Mouse (Mus musculus) megakaryocyte progenitor cell, adult 5-6 weeks (primary cell): ENCODE data around the gene Angptl4. TPM values are rescaled to one million over a fixed set of nuclear protein-coding genes. Genes with fewer than 3 reads are reported as not detected.

ENCODE experiments used
- ATAC-seq: replicated peaks from 2 replicates; pipeline ENCODE4 v1.8.0; 2016; ENCODE audit warnings: mild to moderate bottlenecking, moderate TSS enrichment, inconsistent platforms; ENCODE audit not compliant: poor library complexity
- total RNA-seq, 2 experiments: library from RNA; stranded (forward) in 1 of 2; stranded (reverse) in 1 of 2; fragments of 157-497, 149-512 nt in 1 of 2; fragments of 200-1000 nt in 1 of 2; gene quantifications; 2 replicates each; pipeline versions ENCODE4 v1.2.3 to v1.2.4; 2015 to 2017

Gene Angptl4
- total RNA-seq, 2 experiments from 2014 or later = 9.2 to 9.7 TPM

DNA sequence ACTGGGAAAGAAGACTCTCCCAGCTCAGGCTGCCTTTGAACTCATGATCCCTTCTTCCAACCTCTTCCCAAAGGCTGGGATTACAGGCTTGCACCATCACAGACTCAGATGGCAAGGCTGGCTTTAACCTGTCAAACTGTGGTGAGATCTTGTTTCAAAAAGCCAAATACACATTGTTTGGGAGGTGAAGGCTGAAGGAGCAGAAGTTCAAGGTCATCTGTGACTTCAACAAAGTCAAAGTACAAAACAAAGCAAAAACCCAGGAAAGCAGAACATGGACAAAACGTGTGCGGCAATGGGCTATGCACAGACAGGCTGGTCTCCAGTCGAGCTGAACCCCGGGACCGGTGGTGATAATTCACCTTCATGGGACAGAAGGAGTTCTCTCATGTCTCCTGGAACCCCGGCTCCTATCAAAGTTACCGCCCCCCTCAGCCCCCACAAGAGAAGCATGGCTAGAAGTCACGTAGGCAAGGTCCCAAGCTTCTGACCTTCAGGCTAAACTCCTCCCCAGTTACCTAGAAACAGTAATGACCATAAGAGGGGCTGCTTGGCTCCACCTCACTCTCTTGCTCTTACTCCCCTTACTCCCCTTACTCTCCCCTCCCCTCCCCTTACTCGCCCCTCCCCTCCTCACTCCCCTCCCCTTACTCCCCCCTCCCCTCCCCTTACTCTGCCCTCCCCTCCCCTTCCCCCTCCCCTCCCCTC, 25.7 kb upstream of the Angptl4 start:
- no peak for ATAC-seq

DNA sequence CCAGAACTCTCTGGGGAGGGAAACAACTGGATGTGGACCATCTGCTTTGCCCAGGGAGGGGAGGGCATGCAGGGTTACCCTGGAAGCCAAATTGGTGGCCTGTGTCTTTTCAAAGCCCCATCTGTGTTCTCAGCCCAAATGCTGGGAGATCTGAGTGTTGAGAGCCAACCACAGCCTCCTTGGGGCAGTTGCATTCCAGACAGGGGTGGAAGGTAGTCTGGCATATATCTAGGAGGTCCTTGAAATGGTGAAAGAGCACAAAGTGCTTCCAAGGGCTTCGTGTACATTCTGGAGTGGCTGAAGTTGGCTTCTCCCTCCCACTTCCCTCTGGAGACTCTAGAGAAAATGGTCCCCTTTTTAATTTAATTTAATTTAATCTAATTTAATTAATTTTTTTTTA, 23.1 kb upstream of the Angptl4 start:
- ATAC-seq = no peak

DNA sequence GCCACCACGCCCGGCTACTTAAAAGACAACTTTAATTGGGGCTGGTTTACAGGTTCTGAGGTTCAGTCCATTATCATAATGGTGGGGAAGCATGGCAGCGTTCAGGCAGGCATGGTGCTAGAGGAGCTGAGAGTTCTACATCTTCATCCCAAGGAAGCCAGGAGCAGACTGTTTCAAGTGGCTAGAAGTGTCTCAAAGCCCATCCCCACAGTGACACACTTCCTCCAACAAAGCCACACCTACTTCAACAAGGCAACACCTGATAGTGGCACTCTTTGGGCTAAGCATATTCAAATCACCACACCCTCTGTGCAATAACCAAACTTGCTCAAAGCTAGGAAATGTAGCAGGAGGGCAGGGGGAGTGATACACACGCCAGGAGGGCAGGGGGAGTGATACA, 22.6 kb upstream of the Angptl4 start:
- peak; percentile 61 for ATAC-seq

DNA sequence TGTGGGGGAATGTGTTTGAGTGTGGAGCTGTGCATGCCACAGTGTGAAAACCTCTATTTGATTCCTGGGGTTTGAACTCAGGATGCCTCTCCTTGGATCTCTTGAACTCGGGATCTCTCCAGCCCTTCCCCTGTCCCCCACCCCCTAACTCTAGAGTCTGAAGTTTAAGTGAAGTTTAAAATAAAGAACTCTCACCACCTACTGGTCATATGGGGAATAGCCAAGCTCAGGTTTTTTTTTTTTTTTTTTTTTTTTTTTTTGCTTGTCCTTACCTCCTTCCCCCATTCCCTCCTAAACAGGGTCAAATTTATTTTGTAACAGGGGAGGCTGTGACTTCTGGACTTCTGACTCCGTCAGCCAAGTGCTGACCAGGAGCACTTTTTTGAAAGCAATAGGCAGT, 20.6 kb upstream of the Angptl4 start:
- ATAC-seq = peak; percentile 54

DNA sequence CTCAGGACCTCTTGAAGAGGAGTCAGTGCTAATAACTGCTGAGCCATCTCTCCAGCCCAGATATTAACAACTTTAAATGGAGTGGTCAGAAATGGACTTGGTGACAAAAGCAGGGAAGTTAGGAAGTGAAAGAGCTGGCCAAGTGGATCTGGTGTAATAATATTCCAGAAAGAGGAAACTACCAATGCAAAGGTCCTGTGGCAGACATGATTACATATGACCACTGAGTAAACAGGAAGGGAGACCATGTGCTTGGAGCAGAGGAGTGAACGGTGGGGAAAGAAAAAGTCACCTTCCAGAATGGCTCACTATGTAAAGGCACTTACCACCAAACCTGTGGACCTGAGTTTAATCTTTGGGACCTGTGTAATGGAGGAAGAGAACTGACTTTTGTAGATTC, 17.6 kb upstream of the Angptl4 start:
- 0 out of 2 replicates have a peak, but pooled peaks have one; percentile 39 for ATAC-seq

DNA sequence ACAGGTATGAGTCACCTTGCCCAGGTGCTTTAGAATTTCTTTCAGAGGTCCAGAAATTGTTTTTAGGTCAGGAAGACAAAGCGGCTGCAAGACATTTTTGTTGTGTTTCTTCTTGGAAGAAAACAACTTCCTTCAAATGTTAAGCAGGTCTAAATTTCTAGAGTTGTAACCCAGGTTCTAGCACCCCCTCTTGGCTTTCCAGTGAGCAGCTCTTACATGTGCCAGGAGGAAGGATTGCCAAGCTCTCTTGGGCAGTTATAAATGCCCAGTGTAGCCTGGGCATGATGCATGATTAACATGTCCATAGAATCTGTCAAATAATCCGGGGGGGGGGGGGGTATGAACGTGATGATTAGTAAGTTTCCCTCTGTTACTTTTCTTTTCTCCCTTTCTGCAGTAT, 16.7 kb upstream of the Angptl4 start:
- ATAC-seq = no peak

DNA sequence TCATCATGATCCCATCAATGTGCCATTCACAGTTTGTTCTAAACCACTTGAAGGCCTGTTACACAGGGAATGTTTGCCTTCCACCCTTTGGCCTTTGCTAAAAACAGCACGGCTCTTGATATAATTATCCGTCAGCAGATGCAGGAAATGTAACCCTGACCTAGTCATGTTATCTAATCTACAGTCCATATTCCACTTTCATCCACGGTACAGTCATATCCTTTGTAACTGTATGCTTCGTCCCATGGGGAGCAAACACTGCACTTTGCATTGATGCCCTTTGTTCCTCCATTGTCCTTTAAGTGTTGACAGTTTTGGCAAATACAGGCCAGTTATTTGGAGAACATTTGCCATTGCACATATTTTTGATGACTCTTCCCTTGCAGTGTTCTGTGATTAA, 7.1 kb upstream of the Angptl4 start:
- no peak for ATAC-seq

DNA sequence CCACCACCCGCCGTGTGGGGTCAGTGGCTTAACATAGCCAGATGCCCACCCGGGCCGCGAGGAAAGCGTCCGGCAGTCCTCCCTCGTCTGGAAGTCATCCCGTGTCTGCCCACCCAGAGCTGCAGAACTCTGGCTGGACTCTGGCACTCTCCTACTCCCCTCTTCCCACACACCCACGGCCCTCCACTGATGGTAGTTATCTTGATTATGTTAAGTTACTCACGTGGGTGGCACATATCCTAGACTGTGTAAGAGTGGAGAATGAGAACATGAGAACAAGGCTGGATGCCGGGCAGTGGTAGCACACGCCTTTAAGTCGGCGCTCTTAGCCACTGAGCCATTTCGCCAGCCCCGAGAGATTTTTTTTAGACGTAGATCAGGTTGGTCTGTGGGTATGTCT, 4.7 kb upstream of the Angptl4 start:
- ATAC-seq = no peak

DNA sequence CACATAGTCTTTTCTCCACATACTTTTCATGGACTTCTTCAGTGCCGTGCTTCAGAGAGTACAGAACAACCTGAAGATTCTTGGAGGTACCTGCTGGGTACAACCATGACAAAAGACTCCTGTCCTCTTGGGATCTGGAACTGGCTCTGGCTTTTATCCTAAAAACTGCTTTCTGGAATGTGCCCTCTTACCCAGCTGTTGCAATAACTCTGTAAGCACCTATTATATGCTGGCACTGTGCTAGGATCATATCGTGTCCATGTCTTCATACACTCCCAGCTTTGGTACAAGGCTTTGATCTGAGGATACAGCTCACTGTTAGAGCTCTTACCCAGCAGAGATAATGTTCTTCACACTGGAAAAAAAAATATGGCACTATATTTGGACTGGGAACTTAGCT, 3.3 kb upstream of the Angptl4 start:
- ATAC-seq = no peak

DNA sequence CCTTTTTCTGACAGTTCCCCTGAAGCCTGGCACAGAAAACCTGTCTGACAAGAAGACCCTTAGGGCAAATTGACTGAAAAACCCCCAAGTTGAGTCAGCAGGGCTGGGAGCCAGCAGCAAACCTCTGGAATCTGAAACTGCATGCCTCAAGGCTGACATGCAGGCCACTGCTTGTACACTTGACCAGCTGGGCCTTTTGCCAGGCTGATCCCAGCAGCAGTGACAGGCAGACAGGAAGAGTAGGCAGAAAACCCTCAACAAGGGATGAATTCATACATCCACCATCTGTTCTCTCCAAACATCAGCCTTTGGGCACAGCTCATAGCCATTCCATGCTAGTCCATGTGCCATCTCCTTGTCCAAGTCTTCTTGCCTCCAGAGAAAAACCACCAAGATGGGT, 1.8 kb upstream of the Angptl4 start:
- no peak for ATAC-seq

DNA sequence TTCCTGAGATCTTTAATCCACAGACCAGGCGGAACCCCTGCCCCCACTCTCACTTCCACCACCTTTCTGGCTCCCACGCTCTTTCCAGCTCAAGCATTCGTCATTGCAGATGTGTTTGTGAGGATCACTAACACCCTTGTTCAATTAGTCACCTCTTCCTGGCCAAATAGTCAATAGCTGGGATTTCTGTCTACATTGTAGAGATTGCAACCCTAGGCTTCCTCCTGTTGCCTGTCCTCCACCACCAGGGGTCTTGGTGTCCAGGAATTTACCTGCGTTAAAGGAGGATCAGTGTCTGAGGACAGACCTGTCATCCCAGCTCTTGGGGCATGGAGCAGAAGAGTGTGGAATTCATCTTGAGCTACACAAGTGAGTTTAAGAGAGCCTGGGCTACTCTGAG, 437 bp upstream of the Angptl4 start:
- ATAC-seq = no peak

DNA sequence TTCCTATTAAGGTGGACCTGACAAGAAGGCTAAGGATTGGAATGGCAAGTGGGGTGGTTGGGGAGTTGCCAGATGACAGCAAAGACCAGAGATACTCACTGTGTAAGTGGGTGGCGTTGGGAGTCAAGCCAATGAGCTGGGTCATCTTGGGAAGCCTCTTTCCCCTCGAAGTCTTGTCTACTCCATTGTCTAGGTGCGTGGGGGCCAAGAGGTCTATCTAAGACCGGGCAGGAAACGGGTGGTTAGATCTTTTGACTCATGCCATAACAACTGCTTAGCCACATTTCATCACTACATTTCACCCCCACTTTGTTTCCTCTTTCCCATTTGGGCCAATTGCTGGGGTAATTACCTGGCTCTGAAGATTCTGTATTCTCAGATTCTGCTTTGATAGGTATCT, 1.2 kb downstream of the Angptl4 start:
- ATAC-seq = peak; percentile 55

DNA sequence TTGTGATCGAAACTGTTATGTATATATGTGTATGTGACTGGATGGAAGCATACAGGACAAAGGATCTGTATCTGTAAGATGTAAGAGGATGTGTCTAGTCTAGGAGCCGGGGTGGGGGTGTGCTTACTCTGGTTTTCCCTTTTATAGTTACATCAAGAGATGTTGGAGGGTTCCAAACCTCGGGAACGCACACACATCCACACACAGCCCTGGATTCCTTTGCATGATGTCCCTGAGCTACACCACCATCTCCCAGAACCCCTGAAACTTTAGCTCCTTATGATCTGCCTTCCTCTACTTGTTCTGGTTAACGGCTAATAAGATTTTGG, 1.7 kb downstream of the Angptl4 start:
- ATAC-seq = no peak

DNA sequence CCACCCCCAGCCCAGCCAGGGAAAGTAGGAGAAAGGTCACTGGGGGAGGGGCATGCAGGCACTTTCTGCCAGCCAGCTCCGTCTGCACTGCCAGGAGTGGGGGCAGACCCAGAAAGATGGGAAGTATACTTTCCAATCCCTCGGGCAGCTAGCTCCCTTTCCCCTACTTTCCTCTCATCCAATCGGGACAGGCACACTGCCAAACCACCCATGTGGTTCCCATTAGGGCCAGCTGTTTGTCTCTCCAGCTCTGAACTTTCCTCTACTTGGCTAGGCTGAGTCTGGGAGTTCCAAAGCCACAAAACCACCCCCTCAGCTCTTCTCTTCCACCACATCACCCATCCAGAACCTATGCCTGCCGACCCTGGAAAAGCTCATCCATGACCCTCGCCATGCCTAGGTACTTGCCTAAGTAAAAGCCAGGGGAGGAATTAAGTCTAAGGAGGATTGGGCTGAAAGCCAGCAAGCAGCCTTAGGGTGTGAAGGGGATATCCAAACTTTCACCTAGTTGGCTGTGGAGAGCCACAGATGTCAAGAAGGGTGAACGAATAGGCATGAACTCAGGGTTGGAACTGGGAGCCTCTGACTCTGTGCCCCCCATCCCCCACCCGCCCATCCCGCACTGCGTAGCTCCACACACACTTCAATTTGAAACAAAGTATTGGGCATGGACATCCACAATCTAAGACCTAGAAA, 2.2 kb downstream of the Angptl4 start:
- ATAC-seq = no peak

DNA sequence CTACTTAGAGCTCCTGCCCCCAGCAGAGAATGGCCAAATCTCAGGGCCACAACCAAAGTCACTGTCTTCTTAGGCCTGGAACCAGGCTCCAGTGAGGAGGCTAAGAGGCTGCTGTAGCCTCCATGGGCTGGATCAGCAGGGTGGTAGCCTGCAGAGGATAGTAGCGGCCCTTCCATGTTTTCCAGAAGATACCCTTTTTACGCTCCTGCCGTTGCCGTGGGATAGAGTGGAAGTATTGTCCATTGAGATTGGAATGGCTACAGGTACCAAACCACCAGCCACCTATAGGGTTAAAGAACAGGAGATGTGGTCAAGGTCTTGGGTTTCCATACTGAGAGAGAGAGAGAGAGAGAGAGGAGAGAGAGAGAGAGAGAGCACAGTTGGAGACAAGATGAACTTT, 6.3 kb downstream of the Angptl4 start:
- ATAC-seq = no peak

DNA sequence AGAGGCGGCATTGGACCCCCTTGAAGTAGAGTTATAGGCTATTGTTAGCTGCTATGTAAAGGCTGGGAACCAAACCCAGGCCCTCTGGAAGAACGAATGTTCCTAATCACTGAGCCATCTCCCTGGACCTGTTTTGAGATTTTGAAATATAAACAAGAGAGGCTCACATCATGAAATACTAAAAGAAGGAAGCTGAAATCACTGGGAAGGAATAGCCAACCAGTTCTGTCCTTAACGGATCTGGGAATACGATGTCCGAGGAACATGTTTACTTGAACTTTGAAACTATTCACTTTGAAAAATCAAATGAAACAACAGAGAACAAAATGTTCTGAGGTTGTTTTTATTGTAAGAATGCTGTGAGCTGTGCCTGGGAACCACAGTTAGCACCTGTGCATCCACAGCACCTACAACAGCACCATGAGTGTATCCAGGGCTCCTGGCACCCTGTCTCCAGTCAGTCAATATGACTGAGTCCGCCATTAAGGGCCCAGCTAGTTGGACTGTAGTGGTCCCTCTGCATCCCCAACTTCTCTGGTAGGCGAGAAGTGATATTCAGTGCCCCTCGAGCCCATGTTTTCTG, 7.0 kb downstream of the Angptl4 start:
- ATAC-seq = no peak

DNA sequence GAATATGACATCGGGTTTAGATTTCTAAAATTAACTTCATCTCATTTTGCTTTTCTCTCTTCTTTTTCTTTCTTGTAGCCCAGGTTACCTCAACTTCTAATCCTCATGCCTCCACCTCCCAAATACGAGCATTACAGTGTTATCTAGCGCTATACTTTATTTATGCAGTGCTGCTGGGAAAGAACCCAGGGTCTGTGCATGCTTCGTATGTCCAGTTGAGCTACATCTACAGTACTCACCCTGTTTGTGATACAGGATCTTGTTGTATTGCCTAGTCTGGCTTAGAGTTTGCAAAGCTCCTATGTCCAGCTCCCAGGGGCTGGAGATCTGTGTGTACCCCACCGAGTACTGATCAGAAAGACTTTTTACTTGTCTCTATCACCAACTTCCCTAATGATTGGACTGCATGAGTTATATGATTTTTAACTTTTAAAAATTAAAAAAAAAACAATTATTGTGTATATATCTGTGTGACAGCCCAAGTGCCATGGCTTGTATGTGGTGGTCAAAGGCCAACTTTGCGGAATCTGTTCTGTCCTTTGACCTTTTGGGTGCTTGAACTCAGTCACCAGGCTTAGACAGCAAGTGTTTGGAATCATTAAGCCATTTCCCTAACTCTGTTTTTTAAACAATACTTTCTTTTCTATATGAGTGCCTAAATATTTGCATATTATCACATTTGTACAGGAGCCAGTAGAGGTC, 7.6 kb downstream of the Angptl4 start:
- ATAC-seq = no peak

DNA sequence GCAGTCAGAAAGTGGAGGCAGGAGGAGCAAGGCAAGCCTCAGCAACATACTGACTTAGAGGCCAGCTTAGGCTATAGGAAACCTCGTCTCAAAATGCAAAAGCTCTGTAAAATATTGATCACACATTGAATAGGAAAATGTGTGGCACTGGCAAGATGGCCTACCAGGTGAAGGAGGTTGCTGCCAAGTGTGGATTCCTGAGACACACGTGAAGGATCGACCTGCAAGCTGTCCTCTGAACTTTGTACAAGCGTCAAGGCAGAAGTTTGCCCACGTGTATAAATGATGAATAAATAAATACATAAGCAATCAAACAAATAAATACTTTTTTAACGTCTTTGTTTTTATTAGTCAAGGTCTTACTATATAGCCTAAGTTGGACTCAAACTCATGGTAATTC, 8.2 kb downstream of the Angptl4 start:
- ATAC-seq = no peak

DNA sequence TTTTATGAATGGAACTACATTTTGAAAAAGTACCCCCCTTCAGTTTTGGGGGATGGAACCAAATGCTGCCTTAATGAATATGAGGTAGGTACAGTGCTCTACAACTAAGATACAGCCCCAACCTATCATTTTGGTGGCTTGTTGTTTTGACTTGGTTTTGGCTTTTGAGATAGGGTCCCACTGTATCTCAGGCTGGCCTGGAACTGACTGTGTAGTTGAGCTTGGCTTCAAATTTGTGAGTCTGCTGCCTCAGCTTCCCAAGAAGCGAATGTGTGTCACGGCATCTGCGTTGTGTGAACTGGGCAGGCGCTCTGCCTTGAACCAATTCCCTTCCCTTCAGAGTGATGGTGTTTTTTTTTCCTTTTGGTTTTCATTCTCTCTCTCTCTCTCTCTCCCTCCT, 10.0 kb downstream of the Angptl4 start:
- ATAC-seq = no peak

DNA sequence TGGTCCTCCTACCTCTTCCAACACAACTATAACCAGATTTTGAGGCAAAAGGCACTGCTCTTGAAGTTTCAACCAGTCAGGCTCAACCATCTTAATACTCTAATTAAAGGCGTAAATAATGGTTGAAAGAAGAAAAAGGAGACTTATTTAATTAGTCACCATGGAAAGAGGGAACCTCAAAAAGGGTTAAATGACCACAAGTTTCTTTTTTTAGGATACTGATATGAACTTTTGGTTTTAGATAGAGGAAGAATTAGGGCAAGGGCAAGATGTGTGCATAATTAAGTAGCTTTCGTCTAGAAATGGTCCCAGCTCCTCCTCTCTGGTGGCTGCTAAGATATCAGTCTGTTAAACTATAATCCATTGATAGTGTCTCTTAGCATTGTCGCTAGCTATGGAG, 15.2 kb downstream of the Angptl4 start:
- no peak for ATAC-seq

DNA sequence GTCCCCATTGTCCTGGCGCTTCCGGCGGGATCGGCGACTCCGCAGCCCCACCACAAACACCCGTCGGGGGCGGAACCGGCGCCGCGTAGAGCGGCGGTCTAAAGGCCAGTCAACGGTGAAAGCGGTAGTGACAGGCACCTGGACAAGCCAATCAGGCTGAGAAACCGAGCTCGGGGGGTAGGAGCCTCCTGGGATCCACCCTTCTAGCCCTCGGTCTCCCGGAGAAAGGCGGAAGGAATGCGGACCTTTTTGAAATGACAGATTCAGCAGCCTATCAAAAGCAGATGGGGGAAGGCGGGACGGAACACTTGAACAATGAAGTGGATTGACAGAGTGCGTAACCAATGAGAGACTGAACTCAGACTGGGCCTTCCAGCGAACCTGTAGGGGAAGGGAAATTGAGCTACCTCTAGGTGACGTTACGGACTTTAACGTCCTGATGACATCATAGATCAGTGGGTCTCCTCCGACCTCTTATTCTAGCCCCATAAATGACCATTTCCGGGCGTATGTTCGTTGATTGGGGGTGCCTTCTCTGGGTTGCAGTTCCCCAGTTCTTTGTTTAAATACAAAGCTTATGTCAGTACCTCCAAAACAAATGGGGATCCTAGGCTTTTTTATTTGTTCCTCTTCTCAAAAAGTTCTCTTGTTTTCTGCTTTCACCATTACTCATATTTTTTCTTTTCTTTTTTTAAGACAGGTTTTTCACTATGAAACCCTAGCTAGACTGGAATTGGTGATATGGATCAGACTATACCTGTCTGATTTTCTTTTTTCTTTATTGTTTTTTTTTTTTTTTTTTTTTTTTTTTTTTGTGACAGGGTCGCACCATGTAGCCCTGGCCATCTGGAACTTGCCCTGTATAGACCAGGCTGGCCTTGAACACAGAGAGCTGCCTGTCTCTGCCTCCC, 21.1 kb downstream of the Angptl4 start, which contains the start of gene Rab11b:
Gene Rab11b (minus strand): TSS at position 276 of the 911 bp plus-strand sequence.
- peak; percentile 89 for ATAC-seq
